In the genomic region with DNA sequence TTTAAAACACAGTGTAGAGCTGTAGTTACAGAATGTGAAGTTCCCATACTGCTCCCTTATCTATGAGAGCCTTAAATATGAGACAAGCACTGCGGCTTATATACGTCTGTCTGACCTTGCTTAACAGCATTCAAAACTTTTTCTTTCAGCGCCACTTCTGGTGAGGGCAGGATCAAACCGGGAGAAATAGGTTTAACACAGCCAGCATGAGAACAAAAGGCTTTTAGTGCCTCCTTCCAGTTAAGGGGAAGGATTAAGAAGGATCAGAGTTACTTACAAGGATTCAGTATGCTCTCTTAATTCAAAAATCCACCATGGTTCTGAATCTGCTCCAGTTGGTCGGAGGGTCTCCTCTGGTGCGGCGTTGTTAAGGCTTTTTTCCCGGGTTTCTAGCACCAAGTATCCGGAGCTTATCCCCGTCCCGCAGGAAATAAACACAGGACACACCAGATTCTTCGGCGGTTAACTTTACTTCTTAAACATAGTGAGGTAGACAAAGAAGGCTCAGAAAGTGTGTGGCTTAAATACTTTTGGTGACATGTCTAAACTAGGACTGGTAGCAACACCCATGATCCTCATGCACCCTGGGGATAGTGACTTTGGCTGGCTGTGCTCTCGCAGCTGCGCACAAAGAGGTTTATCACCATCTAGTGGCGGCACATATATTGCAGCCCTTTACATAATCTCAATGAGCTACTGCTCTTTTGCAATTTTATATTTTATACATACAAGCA, we compare ENCODE assay signal across 8 mouse cellular contexts. TPM values are rescaled to one million over a fixed set of nuclear protein-coding genes. Genes with fewer than 3 reads are reported as not detected.
DNase-seq lines count a peak whose midpoint lies in the region; ATAC-seq and TF ChIP-seq lines count a peak whose summit lies in the region.

No protein-coding gene starts in this region.

- peak; percentile 79 for TF ChIP-seq CTCF in liver, embryonic 14.5 days (IDR thresholded peaks at IDR 0.05; ENCODE audit: low read depth)

- H3K9ac ChIP-seq in embryonic facial prominence, embryonic 13.5 days, result no peak overlapping the region
- no peak overlapping the region for H3K9ac ChIP-seq in hindbrain, embryonic 13.5 days
- H3K9ac ChIP-seq in liver, embryonic 14.5 days (replicated peaks), result no peak overlapping the region

- peak; percentile 37; the same call in 1 of the 2 replicates for ATAC-seq in embryonic facial prominence, embryonic 13.5 days (ENCODE audit: insufficient number of reproducible peaks, insufficient read depth, low FRiP score, low TSS enrichment, low read depth)
- peak; percentile 83 for ATAC-seq in hindbrain, embryonic 13.5 days (ENCODE audit: low FRiP score)
- ATAC-seq in liver, embryonic 14.5 days (ENCODE audit: insufficient read depth), result no peak

- H3K4me1 ChIP-seq in embryonic facial prominence, embryonic 13.5 days, result no peaks in the 10 kb centered on the region
- no peaks in the 10 kb centered on the region for H3K4me1 ChIP-seq in hindbrain, embryonic 13.5 days (replicated peaks)
- H3K4me1 ChIP-seq in liver, embryonic 14.5 days (replicated peaks; ENCODE audit: control insufficient read depth in 2 of 2, insufficient read depth in 2 of 2, low read length in 1 of 2), result no peaks in the 10 kb centered on the region

- peaks cover 33% of the 10 kb centered on the region for H3K9me3 ChIP-seq in embryonic facial prominence, embryonic 13.5 days
- peaks cover 43% of the 10 kb centered on the region for H3K9me3 ChIP-seq in hindbrain, embryonic 13.5 days
- H3K9me3 ChIP-seq in liver, embryonic 14.5 days (ENCODE audit: control insufficient read depth, low read length), result no peaks in the 10 kb centered on the region; the same call in 1 of the 2 replicates

- WGBS in embryonic facial prominence, embryonic 13.5 days, result 47% methylated on average over 16 of the region's 16 CpGs
- 52% methylated on average over 16 of the region's 16 CpGs for WGBS in hindbrain, embryonic 13.5 days
- WGBS in liver, embryonic 14.5 days (ENCODE audit: insufficient replicate concordance), result 38% methylated on average over 16 of the region's 16 CpGs

- H3K27me3 ChIP-seq in embryonic facial prominence, embryonic 13.5 days, result no peaks in the 10 kb centered on the region
- no peaks in the 10 kb centered on the region for H3K27me3 ChIP-seq in hindbrain, embryonic 13.5 days
- H3K27me3 ChIP-seq in liver, embryonic 14.5 days (ENCODE audit: control insufficient read depth, insufficient read depth, low read length), result no peaks in the 10 kb centered on the region

- peak; percentile 52 for DNase-seq in layer of hippocampus, adult 11-12 months (ENCODE audit: low spot score)
- no peak for DNase-seq in layer of hippocampus, adult 9-10 months (ENCODE audit: low spot score)
- peak; percentile 85 for DNase-seq in NIH3T3 (ENCODE audit: low read depth)
- no peak for DNase-seq in liver, embryonic 14.5 days (ENCODE audit: low read depth in 3 of 3, low spot score in 3 of 3)
- peak; percentile 52 to 54 for DNase-seq in right cerebral cortex, adult 2 months (ENCODE audit: low spot score in 2 of 2)
- DNase-seq in natural killer cell, adult 2 months (ENCODE audit: low spot score in 2 of 2), result no peak

- no peaks in the 10 kb centered on the region for H3K36me3 ChIP-seq in embryonic facial prominence, embryonic 13.5 days
- H3K36me3 ChIP-seq in hindbrain, embryonic 13.5 days, result no peaks in the 10 kb centered on the region
- no peaks in the 10 kb centered on the region for H3K36me3 ChIP-seq in liver, embryonic 14.5 days (replicated peaks; ENCODE audit: control insufficient read depth, insufficient read depth, low read depth)

- H3K4me3 ChIP-seq in embryonic facial prominence, embryonic 13.5 days, result no peak overlapping the region; the same call in 1 of the 2 replicates
- peak overlapping the region; percentile 3; the same call in 1 of the 2 replicates for H3K4me3 ChIP-seq in hindbrain, embryonic 13.5 days
- no peak overlapping the region for H3K4me3 ChIP-seq in liver, embryonic 14.5 days (ENCODE audit: insufficient read depth in 1 of 2, low read depth in 2 of 2, low read length in 2 of 2)

- H3K4me2 ChIP-seq in embryonic facial prominence, embryonic 13.5 days, result 0 out of 2 replicates have a peak overlapping the region, but pooled peaks have one; percentile 9
- peak overlapping the region; percentile 4; the same call in 1 of the 2 replicates for H3K4me2 ChIP-seq in hindbrain, embryonic 13.5 days
- H3K4me2 ChIP-seq in liver, embryonic 14.5 days (ENCODE audit: low read depth), result no peak overlapping the region

- H3K27ac ChIP-seq in embryonic facial prominence, embryonic 13.5 days, result no peak overlapping the region
- H3K27ac ChIP-seq in hindbrain, embryonic 13.5 days, result no peak overlapping the region
- H3K27ac ChIP-seq in liver, embryonic 14.5 days, result no peak overlapping the region

- TF ChIP-seq EP300 in liver, embryonic 14.5 days (IDR thresholded peaks at IDR 0.05; ENCODE audit: low read depth), result no peak

RNA-seq across cellular contexts. Expression of a gene that starts 22.3 kb away (rescaled TPM):
- polyA plus RNA-seq in embryonic facial prominence, embryonic 13.5 days (2015; fragmentation: Nextera tagmentation; extraction: Ambion mirVana), result not detected in 2 replicates
- not detected in 2 replicates for polyA plus RNA-seq in hindbrain, embryonic 13.5 days (2015; fragmentation: Nextera tagmentation; extraction: Ambion mirVana)
- polyA plus RNA-seq in liver, embryonic 14.5 days (2012; rRNA removed), result not detected in 2 replicates
- polyA plus RNA-seq in liver, embryonic 14.5 days (2014; fragmentation: Nextera tagmentation; extraction: Ambion mirVana), result not detected in 2 replicates

RNA-seq across cellular contexts. Expression of a gene that starts 30.4 kb away (rescaled TPM):
- polyA plus RNA-seq in embryonic facial prominence, embryonic 13.5 days (2015; fragmentation: Nextera tagmentation; extraction: Ambion mirVana), result not detected in 2 replicates
- polyA plus RNA-seq in hindbrain, embryonic 13.5 days (2015; fragmentation: Nextera tagmentation; extraction: Ambion mirVana), result not detected in 2 replicates
- not detected in 2 replicates for polyA plus RNA-seq in liver, embryonic 14.5 days (2012; rRNA removed)
- not detected in 2 replicates for polyA plus RNA-seq in liver, embryonic 14.5 days (2014; fragmentation: Nextera tagmentation; extraction: Ambion mirVana)

Comparison
In these comparisons a context has a peak if more than half of its experiments do, and no peak if none do; other contexts are left out.
1. DNase-seq: peak in layer of hippocampus, adult 11-12 months (single experiment), NIH3T3 (single experiment) and right cerebral cortex, adult 2 months (2 of 2); none in layer of hippocampus, adult 9-10 months (single experiment), liver, embryonic 14.5 days (0 of 3) and natural killer cell, adult 2 months (0 of 2).